Mouse (Mus musculus) heart, postnatal 4 days (tissue): ENCODE data around the gene Tvp23b. TPM values are rescaled to one million over a fixed set of nuclear protein-coding genes. Genes with fewer than 3 reads are reported as not detected.
A peak's percentile ranks its signal among the peaks of the same experiment; 100 is the strongest.

ENCODE experiments used
- DNase-seq: peaks from one replicate; pipeline ENCODE4 v3.0.0; 2021
- total RNA-seq, 2 experiments: library from RNA; stranded (reverse); gene quantifications; 2 replicates each; pipeline ENCODE4 v1.2.3; 2021

Tvp23b gene
- total RNA-seq, 2 experiments from 2014 or later, result 18.2 to 22.0 TPM

DNA sequence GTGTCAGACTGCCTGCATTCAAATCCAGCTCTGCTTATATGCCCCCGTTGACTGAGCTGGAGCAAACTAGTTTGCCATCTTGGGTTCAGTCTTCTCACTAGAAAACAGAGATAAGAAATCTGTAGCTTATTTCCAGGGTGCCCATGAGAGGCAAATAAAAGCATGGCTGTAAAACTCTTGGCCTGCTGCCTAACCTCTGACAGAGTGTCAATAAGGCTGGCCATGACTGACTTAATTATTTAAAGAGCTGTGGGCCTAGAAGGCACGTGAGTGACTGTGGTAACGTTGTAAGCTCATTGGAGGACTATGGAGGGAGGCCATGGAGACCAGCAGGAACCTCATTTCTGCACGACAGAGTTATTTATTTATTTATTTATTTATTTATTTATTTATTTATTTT is 66.3 kb downstream of the Tvp23b start:
- no peak for DNase-seq

DNA sequence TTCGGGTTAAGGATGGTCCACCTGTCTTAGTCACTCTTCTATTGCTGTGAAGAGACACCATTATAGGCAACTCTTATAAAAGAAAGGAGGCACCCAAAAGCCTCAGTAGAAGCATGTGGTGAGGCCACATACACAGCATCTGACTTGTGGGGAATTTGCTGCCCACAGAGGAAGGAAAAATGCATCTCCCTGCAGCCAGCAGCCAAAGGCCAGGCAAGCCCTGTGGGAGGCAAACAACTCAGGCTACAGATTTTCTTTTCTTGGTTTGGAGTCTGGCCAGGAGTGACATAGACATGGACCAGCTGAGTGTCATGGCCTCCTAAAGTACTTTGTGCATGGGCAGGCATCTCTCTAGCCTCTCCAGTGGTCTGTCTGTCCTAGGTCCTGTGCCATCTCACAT is 70.3 kb downstream of the Tvp23b start:
- DNase-seq, result peak; percentile 40

DNA sequence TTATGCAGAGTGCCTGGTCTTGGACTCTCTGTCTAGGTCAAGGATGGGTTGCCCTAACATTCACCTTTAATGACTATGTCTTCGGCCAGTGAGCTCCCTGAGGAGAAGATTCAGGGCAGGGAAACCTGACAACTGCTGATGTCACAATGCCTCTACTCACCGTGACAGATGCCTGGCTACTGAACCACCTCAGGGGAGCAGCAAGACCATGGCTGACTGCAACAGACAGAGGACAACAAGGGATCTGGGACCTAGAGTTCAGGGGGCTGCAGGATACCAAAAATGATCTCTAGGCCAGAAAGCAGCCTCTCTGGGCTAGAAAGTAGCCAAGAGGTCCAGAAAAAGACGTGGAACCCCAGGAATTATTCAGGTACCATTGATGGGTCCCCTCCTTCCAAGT is 71.8 kb downstream of the Tvp23b start, which contains the start of gene Cdrt4:
Gene Cdrt4, plus strand, starts transcription at position 182 of the 400 bp plus-strand sequence.
- DNase-seq, result no peak

DNA sequence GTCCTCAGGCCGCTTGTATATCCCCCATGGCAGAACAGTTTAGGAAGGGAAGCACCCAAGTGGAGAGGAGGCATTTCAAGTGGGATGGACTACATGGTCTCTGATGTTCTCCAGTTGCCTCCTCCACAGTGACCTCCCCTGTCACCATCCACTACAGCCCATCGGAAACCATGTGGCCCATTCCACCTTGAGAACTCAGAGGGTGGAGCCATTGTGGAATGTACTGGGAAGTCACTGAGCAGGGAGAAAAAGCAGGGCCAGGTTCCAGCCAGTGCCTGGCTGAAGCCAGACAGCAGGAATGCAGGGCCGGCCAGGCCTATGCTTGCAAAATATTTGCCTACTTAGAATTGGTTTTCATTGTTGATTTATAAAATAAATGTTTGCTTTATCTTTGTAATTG is 75.5 kb downstream of the Tvp23b start:
- DNase-seq, result no peak

DNA sequence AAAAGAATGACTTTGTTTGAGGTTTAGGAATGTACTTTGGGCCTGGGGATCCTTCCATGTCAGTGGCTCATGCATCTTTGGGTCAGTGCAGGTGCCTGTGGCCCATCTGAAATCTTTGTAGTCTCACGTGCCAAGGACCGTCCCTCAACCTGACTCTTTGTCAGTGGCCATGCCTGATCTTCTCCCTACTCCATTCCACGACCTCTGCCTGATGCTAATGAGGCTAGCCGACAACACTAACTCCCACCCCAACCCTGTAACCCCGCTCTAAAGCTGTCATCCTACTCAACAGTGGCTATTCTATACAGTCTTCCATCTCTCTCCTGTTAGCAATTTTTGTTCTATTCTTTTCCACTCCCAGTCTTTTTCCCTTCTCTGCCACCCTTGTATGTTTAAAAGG is 75.9 kb downstream of the Tvp23b start:
- no peak for DNase-seq

DNA sequence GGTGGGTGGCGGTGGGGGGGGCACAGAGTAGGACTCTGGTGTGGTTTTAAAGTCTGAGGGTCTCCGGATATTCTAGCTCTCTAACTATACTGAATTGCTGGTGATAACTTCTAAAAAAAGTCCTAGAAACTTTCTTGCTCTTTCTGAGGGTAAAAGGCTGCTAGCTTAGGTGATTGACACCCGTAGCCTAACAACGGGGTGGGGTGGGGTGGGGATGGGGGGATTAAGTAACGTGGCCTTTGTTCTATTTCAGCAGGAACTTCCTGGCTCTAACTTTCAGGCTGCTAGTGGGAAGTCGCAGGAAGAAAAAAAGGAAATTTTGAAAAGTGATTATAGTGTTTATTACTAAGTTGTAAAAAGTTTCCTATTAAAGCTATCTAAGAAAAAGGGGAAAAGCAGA is 76.5 kb downstream of the Tvp23b start:
- no peak for DNase-seq

DNA sequence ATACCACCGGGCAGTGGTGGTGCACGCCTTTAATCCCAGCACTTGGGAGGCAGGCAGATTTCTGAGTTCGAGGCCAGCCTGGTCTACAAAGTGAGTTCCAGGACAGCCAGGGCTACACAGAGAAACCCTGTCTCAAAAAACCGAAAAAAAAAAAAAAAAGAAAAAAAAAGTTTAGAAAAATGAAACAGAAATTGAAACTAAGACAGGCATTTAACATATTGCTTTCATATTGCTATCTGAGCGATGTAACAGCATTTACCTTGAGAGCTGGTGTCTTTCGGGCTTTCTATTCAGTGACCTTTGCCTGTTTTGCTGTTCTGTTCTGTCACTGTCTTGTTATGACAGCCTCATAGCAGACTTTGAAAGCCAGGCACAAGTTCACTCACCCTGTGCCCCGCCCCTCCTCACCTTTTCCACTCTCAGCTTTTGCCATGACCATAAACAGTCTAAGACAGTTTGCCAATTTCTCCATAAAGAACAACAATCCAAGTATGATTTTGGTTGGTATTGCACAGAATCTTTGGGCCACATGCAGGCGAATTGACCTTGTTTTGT is 78.4 kb downstream of the Tvp23b start:
- no peak for DNase-seq

DNA sequence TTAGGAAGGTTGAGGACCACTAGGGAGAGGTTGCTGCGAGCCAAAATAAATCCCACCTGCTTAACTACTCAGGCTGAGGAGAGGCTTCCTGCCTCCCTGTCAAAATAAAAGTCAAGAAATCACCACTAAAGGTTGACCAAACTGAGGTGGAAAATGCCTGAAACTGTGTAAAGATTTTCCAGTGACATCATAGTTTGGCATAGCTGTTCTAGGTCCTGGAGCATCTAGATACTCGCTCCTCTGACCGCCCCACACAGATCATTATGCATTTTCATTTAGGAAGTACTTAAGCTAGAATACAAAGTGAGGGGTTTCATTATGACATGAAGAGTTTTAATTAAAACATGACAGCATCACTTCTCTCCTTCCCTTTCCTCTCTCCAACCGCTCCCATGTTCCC is 84.0 kb downstream of the Tvp23b start:
- no peak for DNase-seq

DNA sequence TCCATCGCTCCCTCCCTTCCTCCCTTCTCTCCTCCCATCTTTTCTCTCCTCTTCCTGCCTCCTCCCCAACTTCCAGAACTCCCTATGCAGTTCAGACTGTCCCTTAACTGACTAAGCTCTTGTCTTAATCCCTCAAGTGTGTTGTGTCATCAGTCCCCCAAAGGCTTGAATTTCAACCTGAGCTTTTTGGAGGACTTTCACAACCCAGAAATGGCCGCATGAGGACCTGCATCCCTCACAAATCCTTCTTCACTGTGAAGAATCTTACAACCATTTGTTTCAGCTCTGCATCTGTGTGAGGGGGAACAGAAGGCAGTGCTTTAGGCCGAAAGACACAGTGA is 87.1 kb downstream of the Tvp23b start:
- no peak for DNase-seq

Other genes starting within 250 kb of the Tvp23b start
- 10 to 100 TPM; 15.7 to 16.5 TPM for gene Lrrc75a, start 230.9 kb upstream of the Tvp23b start, total RNA-seq
- gene Mmgt2, start 230.8 kb upstream of the Tvp23b start, total RNA-seq, result 10 to 100 TPM; 18.5 to 20.9 TPM
- gene Zfp287, start 147.6 kb upstream of the Tvp23b start, total RNA-seq, result 1 to 10 TPM; 3.5 to 4.4 TPM
- not detected for gene Gm10428, start 126.4 kb upstream of the Tvp23b start, total RNA-seq
- gene Zfp286, start 90.0 kb upstream of the Tvp23b start, total RNA-seq, result 1 to 10 TPM; 1.9 to 2.1 TPM
- 10 to 100 TPM in 1 of 2 experiments, 1 to 10 TPM in 1; 7.6 to 10.0 TPM for gene Trim16, start 59.2 kb upstream of the Tvp23b start, total RNA-seq
- gene Fbxw10, start 32.4 kb upstream of the Tvp23b start, total RNA-seq, result under 1 TPM in 1 of 2 experiments, not detected in 1; 0.23 TPM
- under 1 TPM in 1 of 2 experiments, not detected in 1; 0.38 TPM for gene Cdrt4, start 71.7 kb downstream of the Tvp23b start, total RNA-seq
- not detected for gene Tekt3, start 182.2 kb downstream of the Tvp23b start, total RNA-seq
- gene Pmp22, start 249.5 kb downstream of the Tvp23b start, total RNA-seq, result 10 to 100 TPM; 90.1 to 91.4 TPM